Mouse (Mus musculus): ENCODE measurements around the gene Gm20388.

DNA sequence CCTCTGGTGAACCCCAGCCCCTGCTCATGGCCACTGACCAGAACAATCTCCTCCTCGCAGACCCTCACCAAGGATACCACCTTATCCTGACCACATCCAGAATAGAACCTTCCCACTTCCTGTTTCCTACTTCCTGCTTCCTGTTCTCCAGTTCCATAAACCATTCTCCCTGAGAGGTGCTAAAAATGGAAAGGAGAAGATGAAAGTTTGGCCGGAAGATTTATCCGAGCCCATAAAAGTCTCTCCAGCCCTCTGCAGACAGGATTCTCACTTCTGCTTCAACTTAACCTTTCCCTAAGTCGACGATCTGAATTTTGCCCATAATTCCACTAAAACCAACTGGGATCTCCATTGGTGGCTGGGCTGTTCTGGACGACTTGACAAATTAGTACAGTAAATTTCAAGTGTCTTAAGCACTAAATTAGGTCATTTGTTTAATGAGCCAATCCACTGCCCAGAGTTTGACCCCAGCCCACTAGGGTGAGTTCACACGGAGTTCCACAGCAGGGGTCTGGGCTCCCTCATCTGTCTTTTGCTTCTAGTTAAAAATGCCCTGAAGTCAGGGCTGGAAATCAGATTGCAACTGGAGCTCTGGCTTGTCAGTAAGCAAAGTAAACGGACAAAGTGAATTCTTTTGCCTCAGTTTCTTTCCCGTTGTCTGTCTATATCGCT is 1391.5 kb downstream of the Gm20388 start:
- no peak for TF ChIP-seq CTCF (IDR thresholded peaks at IDR 0.05; ENCODE audit: low read depth)
- TF ChIP-seq EP300 (IDR thresholded peaks at IDR 0.05; ENCODE audit: low read depth): no peak

All from liver, embryonic 14.5 days (tissue).